Mouse (Mus musculus): ENCODE results near the gene Edem2. TPM values are rescaled to one million over a fixed set of nuclear protein-coding genes. Genes with fewer than 3 reads are reported as not detected.

Gene Edem2
- polyA plus RNA-seq, 1 experiment from 2014 or later: 103 TPM

DNA sequence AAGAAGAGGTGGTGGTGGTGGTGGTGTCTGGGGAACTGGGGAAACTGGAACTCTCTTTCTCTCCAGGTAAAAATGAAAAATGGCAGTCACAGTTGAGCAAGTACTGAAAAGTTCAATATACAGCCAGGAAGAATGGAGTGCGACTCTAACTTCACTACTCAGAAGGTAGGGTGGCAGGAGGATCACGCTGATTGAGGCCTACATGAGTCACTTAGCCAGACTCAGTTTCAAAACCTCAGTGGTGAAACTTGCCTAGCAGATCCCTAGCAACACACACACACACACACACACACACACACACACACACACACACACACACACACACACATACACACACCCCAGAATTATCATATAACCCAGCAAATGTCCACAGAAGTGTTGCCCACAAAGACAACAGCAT lies 47.4 kb downstream of the Edem2 start:
- no peak overlapping the region for H3K4me3 ChIP-seq (replicated peaks)
- no peak overlapping the region for H3K4me2 ChIP-seq
- no peak overlapping the region for H3K27ac ChIP-seq
- H3K9me3 ChIP-seq: no peaks in the 10 kb centered on the region
- WGBS: 96% methylated on average over 2 of the region's 2 CpGs
- no peaks in the 10 kb centered on the region for H3K27me3 ChIP-seq (replicated peaks)
- ATAC-seq (ENCODE audit: insufficient read depth, low FRiP score, low read depth): no peak
- no peaks in the 10 kb centered on the region for H3K4me1 ChIP-seq
- H3K36me3 ChIP-seq: no peaks in the 10 kb centered on the region; the same call in 1 of the 2 replicates
- H3K9ac ChIP-seq: no peak overlapping the region

DNA sequence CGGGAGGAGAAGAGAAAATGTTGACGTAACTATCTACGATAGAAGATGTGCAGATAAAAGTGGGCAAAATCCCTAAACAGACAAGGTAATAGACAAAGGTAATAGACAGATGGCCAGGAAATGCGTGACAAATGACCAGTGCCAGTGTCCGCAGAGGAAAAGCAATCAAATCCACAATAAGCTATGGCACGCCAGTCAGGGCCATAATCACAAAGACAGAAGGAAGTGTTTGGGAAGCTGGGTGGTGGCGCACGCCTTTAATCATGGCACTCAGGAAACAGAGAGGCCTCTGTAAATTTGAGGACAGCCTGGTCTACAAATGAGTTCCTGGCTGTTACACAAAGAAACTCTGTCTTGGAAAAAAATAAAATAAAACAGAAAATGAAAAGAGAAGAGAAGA lies 48.1 kb downstream of the Edem2 start:
- no peak overlapping the region for H3K27ac ChIP-seq
- H3K4me3 ChIP-seq (replicated peaks): no peak overlapping the region
- no peak for ATAC-seq (ENCODE audit: insufficient read depth, low FRiP score, low read depth)
- WGBS: 69% methylated on average over 8 of the region's 8 CpGs
- H3K4me2 ChIP-seq: no peak overlapping the region
- no peaks in the 10 kb centered on the region for H3K9me3 ChIP-seq
- H3K9ac ChIP-seq: no peak overlapping the region
- no peaks in the 10 kb centered on the region for H3K27me3 ChIP-seq (replicated peaks)
- H3K4me1 ChIP-seq: no peaks in the 10 kb centered on the region
- no peaks in the 10 kb centered on the region; the same call in 1 of the 2 replicates for H3K36me3 ChIP-seq

DNA sequence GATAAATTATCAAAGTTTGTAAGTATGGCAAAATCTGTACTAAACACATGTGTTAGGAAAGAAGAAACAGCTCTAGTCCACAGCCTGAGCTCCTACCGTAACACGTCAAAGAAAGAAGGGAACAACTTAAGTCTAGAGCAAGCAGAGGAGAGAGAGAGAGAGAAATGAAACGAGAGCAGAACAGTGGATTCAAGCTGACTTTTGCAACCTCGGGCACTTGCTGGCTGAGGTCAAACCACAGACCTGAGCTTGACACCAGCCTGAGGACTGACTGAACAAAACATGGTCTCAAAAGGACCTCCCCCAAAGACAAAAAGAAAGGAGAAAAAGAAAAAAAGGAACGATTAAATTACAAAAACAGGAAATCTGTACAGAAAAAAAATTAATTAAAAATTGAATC lies 48.7 kb downstream of the Edem2 start:
- H3K27me3 ChIP-seq (replicated peaks): no peaks in the 10 kb centered on the region
- WGBS: 66% methylated on average over 5 of the region's 5 CpGs
- H3K4me1 ChIP-seq: no peaks in the 10 kb centered on the region
- no peaks in the 10 kb centered on the region for H3K9me3 ChIP-seq
- H3K4me2 ChIP-seq: no peak overlapping the region
- no peaks in the 10 kb centered on the region; the same call in 1 of the 2 replicates for H3K36me3 ChIP-seq
- no peak overlapping the region for H3K9ac ChIP-seq
- no peak for ATAC-seq (ENCODE audit: insufficient read depth, low FRiP score, low read depth)
- H3K27ac ChIP-seq: no peak overlapping the region
- no peak overlapping the region for H3K4me3 ChIP-seq (replicated peaks)

DNA sequence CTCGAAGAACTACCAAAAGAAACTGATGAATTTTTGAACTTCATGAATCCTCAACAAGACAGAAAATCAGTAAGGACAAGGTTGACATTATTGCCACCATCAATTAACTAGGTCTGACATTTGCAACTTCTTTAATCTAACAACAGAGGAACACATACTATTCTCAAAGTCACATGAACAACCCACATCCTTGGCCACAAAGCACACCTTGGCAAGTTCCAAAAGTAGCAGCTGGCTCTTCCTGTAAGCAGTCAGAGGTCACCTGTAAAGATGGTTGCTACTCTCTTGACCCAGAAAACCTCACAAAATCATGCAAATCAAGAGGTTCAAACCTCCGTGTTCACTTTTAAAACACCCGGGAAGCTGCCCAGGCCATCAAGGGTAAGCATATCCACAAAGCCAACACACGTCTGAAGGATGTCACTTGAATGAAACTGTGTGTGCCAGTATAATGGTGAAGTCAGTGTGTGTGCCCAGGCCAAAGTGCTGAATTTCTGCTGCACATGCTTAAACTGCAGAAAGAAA lies 49.6 kb downstream of the Edem2 start:
- H3K9ac ChIP-seq: no peak overlapping the region
- 88% methylated on average over 4 of the region's 4 CpGs for whole genome bisulfite sequencing
- H3K4me2 ChIP-seq: no peak overlapping the region
- no peak overlapping the region for H3K27ac ChIP-seq
- ATAC-seq (ENCODE audit: insufficient read depth, low FRiP score, low read depth): no peak
- H3K36me3 ChIP-seq: no peaks in the 10 kb centered on the region
- H3K27me3 ChIP-seq (replicated peaks): no peaks in the 10 kb centered on the region
- H3K4me3 ChIP-seq (replicated peaks): no peak overlapping the region
- H3K4me1 ChIP-seq: no peaks in the 10 kb centered on the region
- no peaks in the 10 kb centered on the region for H3K9me3 ChIP-seq

DNA sequence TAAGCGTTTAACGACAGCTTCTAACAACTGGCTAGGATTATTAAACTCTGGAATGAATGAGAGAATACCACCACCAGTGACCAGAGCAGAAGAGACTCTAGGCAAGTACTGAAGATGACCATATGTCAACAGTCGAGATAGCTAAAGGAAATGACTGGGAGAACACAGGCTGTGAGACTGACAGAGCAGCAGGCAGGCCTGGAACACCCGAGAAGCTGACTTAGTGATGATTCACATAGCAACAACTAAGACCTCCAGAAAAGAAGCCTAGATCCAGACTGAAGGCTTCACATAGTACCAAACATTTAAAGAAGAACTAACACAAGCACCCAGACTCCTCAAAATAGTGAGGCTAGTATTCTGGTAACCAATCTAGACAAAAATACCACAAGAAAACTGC lies 54.2 kb downstream of the Edem2 start:
- Histone ChIP-seq H3K4me1 (0 out of 2 replicates have a peak, but pooled peaks cover 4% of the 10 kb centered on the region), H3K27ac (no peak overlapping the region), H3K9me3 (no peaks in the 10 kb centered on the region), H3K9ac (no peak overlapping the region), H3K4me2 (no peak overlapping the region), H3K27me3 (replicated peaks) (no peaks in the 10 kb centered on the region), H3K4me3 (replicated peaks) (no peak overlapping the region), H3K36me3 (peaks cover 18% of the 10 kb centered on the region)
- ATAC-seq (ENCODE audit: insufficient read depth, low FRiP score, low read depth): no peak
- 52% methylated on average over 4 of the region's 4 CpGs for WGBS

DNA sequence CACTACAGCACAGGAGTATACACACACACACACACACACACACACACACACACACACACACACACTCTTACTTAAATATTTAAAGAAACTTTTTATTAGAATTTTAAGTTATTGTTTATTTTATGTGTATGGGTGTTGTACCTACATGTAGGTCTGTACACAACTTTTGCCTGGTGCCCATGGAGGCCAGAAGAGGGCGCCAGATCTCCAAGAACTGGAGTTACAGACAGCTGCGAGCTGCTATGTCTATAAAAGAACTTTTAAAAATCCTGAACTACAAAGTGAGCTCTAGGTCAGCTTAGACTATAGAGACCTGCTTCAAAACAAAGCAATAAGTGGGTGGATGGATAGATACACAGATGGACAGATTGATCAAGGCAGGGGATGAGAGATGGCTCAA lies 55.7 kb downstream of the Edem2 start:
- Histone ChIP-seq H3K4me3 (replicated peaks) (no peak overlapping the region), H3K9me3 (no peaks in the 10 kb centered on the region), H3K4me2 (no peak overlapping the region), H3K27me3 (replicated peaks) (no peaks in the 10 kb centered on the region), H3K36me3 (peaks cover 18% of the 10 kb centered on the region), H3K4me1 (0 out of 2 replicates have a peak, but pooled peaks cover 4% of the 10 kb centered on the region), H3K9ac (no peak overlapping the region), H3K27ac (no peak overlapping the region)
- no peak for ATAC-seq (ENCODE audit: insufficient read depth, low FRiP score, low read depth)
- 29% methylated on average over 2 of the region's 2 CpGs for WGBS

DNA sequence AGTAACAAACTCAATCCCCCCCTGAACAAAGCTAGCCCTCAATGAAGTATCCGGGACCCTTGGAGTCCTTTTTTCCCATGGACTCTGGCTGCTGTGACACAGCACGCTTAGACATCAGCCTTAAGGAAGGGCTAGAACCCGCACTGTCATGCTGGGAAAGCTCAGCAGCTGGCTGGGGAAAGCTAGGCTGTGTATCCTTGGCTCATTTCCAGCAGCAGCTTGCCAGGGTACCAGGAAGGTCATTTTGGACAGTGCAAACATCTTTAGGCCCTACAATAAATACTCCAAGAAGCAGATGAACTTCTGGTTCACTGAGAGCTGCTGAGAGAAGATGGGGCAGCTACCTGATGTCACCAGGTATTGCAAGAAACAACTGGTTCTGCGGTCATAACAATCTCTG lies 58.0 kb downstream of the Edem2 start:
- no peak for ATAC-seq (ENCODE audit: insufficient read depth, low FRiP score, low read depth)
- Histone ChIP-seq H3K27ac (no peak overlapping the region), H3K4me2 (no peak overlapping the region), H3K27me3 (replicated peaks) (no peaks in the 10 kb centered on the region), H3K4me3 (replicated peaks) (no peak overlapping the region), H3K36me3 (peaks cover 21% of the 10 kb centered on the region), H3K4me1 (0 out of 2 replicates have a peak, but pooled peaks cover 4% of the 10 kb centered on the region), H3K9me3 (no peaks in the 10 kb centered on the region), H3K9ac (no peak overlapping the region)
- 65% methylated on average over 4 of the region's 4 CpGs for WGBS

DNA sequence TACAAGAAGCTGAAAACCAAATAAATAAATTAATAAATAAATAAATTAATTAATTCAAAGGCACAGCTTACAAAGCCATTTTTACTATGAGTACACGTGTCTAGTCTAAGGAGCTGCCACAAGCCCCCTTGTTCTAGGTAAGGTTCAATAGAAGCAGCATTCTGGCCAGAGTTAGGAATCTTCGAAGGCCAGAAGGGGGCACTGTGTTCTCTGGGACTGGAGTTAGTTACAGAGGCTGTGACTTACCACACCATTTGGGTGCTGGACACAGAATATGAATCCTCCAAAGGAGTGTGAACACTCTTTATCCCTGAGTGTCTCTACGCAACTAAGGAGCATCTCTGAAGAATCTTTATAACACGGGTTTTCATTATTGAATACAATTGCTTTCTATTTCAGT lies 60.8 kb downstream of the Edem2 start:
- H3K4me3 ChIP-seq (replicated peaks): no peak overlapping the region
- H3K4me1 ChIP-seq: 0 out of 2 replicates have a peak, but pooled peaks cover 4% of the 10 kb centered on the region
- H3K9ac ChIP-seq: no peak overlapping the region
- no peaks in the 10 kb centered on the region for H3K9me3 ChIP-seq
- no peak for ATAC-seq (ENCODE audit: insufficient read depth, low FRiP score, low read depth)
- no peak overlapping the region for H3K27ac ChIP-seq
- peaks cover 34% of the 10 kb centered on the region for H3K36me3 ChIP-seq
- no peak overlapping the region for H3K4me2 ChIP-seq
- 80% methylated on average over 4 of the region's 4 CpGs for WGBS
- H3K27me3 ChIP-seq (replicated peaks): no peaks in the 10 kb centered on the region

DNA sequence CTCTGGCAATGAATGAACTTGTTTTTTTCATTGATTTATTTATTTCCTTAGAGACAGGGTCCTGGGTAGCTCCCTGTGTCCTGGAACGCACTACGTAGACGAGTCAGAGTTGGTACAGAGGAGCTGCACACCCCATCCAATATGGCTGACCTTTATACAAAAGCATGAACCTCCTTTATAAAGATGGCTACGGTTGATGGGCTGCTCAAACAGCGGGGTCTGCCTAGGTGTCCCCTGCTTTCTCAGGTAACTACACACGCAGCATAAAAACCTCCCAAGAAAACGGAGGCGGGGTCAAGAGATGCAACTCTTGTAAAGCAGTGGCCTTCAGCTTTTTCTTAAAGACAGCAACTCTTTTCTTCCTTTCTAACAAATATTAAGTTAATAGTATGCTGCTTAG lies 61.4 kb downstream of the Edem2 start:
- H3K4me2 ChIP-seq: no peak overlapping the region
- peaks cover 34% of the 10 kb centered on the region for H3K36me3 ChIP-seq
- H3K9ac ChIP-seq: no peak overlapping the region
- no peak overlapping the region for H3K27ac ChIP-seq
- 94% methylated on average over 8 of the region's 8 CpGs for whole genome bisulfite sequencing
- ATAC-seq (ENCODE audit: insufficient read depth, low FRiP score, low read depth): no peak
- H3K4me3 ChIP-seq (replicated peaks): no peak overlapping the region
- H3K4me1 ChIP-seq: 0 out of 2 replicates have a peak, but pooled peaks cover 4% of the 10 kb centered on the region
- no peaks in the 10 kb centered on the region for H3K27me3 ChIP-seq (replicated peaks)
- H3K9me3 ChIP-seq: no peaks in the 10 kb centered on the region

DNA sequence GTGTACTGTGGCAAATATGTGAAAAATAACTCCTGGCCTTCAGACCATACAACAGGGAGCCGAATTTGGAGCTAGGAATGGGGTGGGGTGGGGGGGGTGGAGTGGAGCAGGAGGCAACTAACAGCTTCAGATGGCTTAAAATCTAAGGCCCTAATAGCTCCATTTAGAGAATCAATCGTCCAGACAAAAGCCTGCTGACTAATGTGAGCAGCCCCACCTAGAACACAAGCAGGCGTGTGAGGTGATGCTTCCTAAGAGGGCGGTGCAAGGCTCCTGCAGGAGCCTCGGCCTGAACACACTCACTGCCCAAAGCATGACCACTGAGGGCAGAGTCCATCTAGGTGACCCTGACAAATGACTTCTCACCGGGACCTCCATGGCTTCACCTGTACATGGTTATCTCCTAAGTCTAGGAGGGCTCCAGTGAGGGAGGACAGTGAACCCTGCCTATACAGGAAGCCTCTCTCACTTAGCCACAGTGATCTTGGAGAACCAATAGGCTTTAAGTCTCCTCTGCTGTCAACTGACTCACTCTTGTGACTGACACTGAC lies 65.3 kb downstream of the Edem2 start:
- Histone ChIP-seq H3K9me3 (no peaks in the 10 kb centered on the region), H3K4me1 (no peaks in the 10 kb centered on the region), H3K27me3 (replicated peaks) (no peaks in the 10 kb centered on the region), H3K4me2 (no peak overlapping the region), H3K9ac (no peak overlapping the region), H3K4me3 (replicated peaks) (no peak overlapping the region), H3K27ac (no peak overlapping the region), H3K36me3 (peaks cover 26% of the 10 kb centered on the region)
- WGBS: 74% methylated on average over 6 of the region's 6 CpGs
- ATAC-seq (ENCODE audit: insufficient read depth, low FRiP score, low read depth): no peak

DNA sequence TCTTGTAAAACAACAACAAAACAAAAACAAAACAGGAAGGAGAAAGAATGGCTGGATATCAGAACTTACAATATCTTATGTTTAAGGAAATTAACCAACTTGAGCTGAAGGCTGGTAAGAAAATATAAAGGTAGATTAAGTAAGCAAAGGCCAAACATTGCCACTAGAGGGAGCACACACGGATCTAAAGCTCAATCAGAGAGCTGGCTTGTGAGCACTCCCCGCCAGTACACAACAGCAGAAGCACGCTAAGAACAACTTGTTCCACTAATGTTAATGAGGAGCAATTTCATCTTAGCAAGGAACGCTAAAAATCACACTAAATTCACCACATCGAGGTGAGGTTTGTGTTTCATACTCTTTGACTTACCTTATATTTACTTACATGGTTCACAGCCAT lies 66.2 kb downstream of the Edem2 start:
- Histone ChIP-seq H3K27ac (no peak overlapping the region), H3K4me3 (replicated peaks) (no peak overlapping the region), H3K4me1 (no peaks in the 10 kb centered on the region), H3K36me3 (peaks cover 25% of the 10 kb centered on the region), H3K9me3 (no peaks in the 10 kb centered on the region), H3K9ac (no peak overlapping the region), H3K4me2 (no peak overlapping the region), H3K27me3 (replicated peaks) (no peaks in the 10 kb centered on the region)
- 19% methylated on average over 5 of the region's 5 CpGs for WGBS
- ATAC-seq (ENCODE audit: insufficient read depth, low FRiP score, low read depth): no peak

DNA sequence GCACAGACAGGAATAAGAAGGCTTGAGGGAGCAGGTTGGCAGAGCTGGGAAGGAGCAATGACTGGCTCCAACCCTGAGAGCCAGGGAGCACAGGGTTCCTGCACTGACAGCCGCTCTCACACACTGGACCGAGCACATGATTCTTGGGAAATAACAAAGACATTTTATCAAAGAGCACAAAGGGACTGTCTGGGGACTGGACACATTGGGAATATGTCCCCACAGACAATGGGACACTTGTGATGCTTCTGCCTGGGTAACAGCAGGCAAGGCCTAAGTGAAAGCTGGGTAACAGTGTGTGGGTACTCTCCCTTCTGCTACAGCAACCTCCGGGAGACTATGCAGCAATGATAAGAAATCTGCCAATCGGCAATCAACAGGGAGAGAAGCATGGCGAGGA lies 66.9 kb downstream of the Edem2 start:
- Histone ChIP-seq H3K27me3 (replicated peaks) (no peaks in the 10 kb centered on the region), H3K9me3 (no peaks in the 10 kb centered on the region), H3K36me3 (peaks cover 28% of the 10 kb centered on the region), H3K4me1 (no peaks in the 10 kb centered on the region), H3K27ac (no peak overlapping the region), H3K4me2 (no peak overlapping the region), H3K9ac (no peak overlapping the region), H3K4me3 (replicated peaks) (no peak overlapping the region)
- WGBS: 93% methylated on average over 5 of the region's 5 CpGs
- no peak for ATAC-seq (ENCODE audit: insufficient read depth, low FRiP score, low read depth)

All from stomach, embryonic 15.5 days (tissue).